Mouse (Mus musculus): ENCODE measurements around the gene Gm128. TPM values are rescaled to one million over a fixed set of nuclear protein-coding genes. Genes with fewer than 3 reads are reported as not detected.

Gm128 gene
- polyA plus RNA-seq, 1 experiment, result 0.98 TPM

- TF ChIP-seq CTCF (IDR thresholded peaks at IDR 0.05; ENCODE audit: insufficient read depth, low read length) (no peak), POLR2A (IDR thresholded peaks at IDR 0.05; ENCODE audit: borderline replicate concordance, extremely low read depth, low read depth, low read length) (no peak)
- Histone ChIP-seq H3K4me3 (replicated peaks; ENCODE audit: extremely low read depth, low read depth, low read length) (no peak within 1 kb of the TSS), H3K4me1 (ENCODE audit: control insufficient read depth, insufficient read depth, low read length) (no peaks in the 10 kb centered on the region)
- WGBS, result 42% methylated on average over 7 of the region's 7 CpGs
- no peak for DNase-seq
Observed at GRCm38 (mm10) chr3:95250783-95251424, 9.5 kb upstream of the Gm128 start, which contains the start of gene Bnipl. Gene Bnipl, minus strand, starts transcription at chr3:95251193.

GRCm38 (mm10) chr3:95250361-95250760 is 9.0 kb upstream of the Gm128 start:
- WGBS, result 67% methylated on average over 5 of the region's 5 CpGs
- TF ChIP-seq POLR2A (IDR thresholded peaks at IDR 0.05; ENCODE audit: borderline replicate concordance, extremely low read depth, low read depth, low read length) (no peak), CTCF (IDR thresholded peaks at IDR 0.05; ENCODE audit: insufficient read depth, low read length) (no peak)
- no peaks in the 10 kb centered on the region for H3K4me1 ChIP-seq (ENCODE audit: control insufficient read depth, insufficient read depth, low read length)
- DNase-seq, result no peak
- H3K4me3 ChIP-seq (replicated peaks; ENCODE audit: extremely low read depth, low read depth, low read length), result no peak overlapping the region

- WGBS, result 59% methylated on average over 1 of the region's 1 CpGs
- TF ChIP-seq CTCF (IDR thresholded peaks at IDR 0.05; ENCODE audit: insufficient read depth, low read length) (no peak), POLR2A (IDR thresholded peaks at IDR 0.05; ENCODE audit: borderline replicate concordance, extremely low read depth, low read depth, low read length) (no peak)
Observed at GRCm38 (mm10) chr3:95247660-95248336, 6.4 kb upstream of the Gm128 start.

GRCm38 (mm10) chr3:95246465-95247231 is 5.2 kb upstream of the Gm128 start:
- DNase-seq, result no peak
- 59% methylated on average over 5 of the region's 5 CpGs for WGBS
- no peak for TF ChIP-seq CTCF (IDR thresholded peaks at IDR 0.05; ENCODE audit: insufficient read depth, low read length)
- TF ChIP-seq POLR2A (IDR thresholded peaks at IDR 0.05; ENCODE audit: borderline replicate concordance, extremely low read depth, low read depth, low read length), result no peak

More at GRCm38 (mm10) chr3:95247660-95248336, 6.4 kb upstream of the Gm128 start:
- no peak for DNase-seq
- no peak overlapping the region for H3K4me3 ChIP-seq (replicated peaks; ENCODE audit: extremely low read depth, low read depth, low read length)
- H3K4me1 ChIP-seq (ENCODE audit: control insufficient read depth, insufficient read depth, low read length), result no peaks in the 10 kb centered on the region

DNA sequence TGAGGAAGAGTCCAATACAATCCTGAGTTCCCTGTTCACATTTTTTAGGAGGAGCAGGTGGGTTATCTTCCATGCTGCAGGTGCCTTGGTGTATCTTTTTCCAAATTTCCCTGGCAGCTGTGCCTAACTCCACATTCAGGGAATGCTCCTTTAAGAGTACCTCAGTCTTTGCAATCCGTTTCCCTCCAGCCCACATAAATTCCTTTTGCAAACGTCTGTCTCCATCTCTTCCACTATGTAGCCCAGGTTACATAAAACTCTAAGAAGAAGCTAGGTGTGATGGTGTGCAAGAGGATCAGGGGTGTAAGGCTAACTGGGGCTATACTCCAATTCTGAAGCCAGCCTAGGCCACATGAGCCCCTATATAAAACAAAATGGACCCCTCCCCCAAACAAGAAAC is 1.7 kb upstream of the Gm128 start:
- no peak for TF ChIP-seq POLR2A (IDR thresholded peaks at IDR 0.05; ENCODE audit: borderline replicate concordance, extremely low read depth, low read depth, low read length)
- no peak for TF ChIP-seq CTCF (IDR thresholded peaks at IDR 0.05; ENCODE audit: insufficient read depth, low read length)
- DNase-seq, result no peak
- H3K4me1 ChIP-seq (ENCODE audit: control insufficient read depth, insufficient read depth, low read length), result no peaks in the 10 kb centered on the region; the same call in 1 of the 2 replicates
- no peak overlapping the region for H3K4me3 ChIP-seq (replicated peaks; ENCODE audit: extremely low read depth, low read depth, low read length)
- 72% methylated on average over 2 of the region's 2 CpGs for WGBS

More at GRCm38 (mm10) chr3:95246465-95247231, 5.2 kb upstream of the Gm128 start:
- H3K4me3 ChIP-seq (replicated peaks; ENCODE audit: extremely low read depth, low read depth, low read length), result no peak overlapping the region
- H3K4me1 ChIP-seq (ENCODE audit: control insufficient read depth, insufficient read depth, low read length), result no peaks in the 10 kb centered on the region

DNA sequence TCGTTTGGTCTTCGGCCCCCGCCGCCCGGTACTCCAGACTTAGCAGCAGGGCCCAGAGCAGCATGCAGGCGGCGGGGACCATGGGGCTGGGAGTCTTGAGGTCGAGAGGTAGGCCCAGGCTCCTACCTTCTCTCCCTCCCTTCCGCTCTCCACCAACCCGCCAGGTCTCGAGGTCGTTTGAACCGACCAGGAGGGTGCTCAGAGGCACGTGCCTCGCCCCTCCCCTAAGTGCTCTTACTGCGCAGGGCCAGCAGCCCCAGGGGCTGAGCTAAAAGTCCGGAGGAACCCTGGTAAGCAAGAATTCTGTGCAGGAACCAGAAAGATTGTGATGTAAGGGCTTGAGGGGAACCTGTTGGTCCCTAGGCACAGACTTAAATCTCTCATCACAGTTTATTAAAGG is 498 bp downstream of the Gm128 start:
- no peaks in the 10 kb centered on the region; the same call in 1 of the 2 replicates for H3K4me1 ChIP-seq (ENCODE audit: control insufficient read depth, insufficient read depth, low read length)
- TF ChIP-seq CTCF (IDR thresholded peaks at IDR 0.05; ENCODE audit: insufficient read depth, low read length), result no peak
- no peak for TF ChIP-seq POLR2A (IDR thresholded peaks at IDR 0.05; ENCODE audit: borderline replicate concordance, extremely low read depth, low read depth, low read length)
- DNase-seq, result no peak
- no peak overlapping the region for H3K4me3 ChIP-seq (replicated peaks; ENCODE audit: extremely low read depth, low read depth, low read length)
- 41% methylated on average over 17 of the region's 17 CpGs for WGBS

GRCm38 (mm10) chr3:95239971-95240370 is 1.4 kb downstream of the Gm128 start:
- 84% methylated on average over 12 of the region's 12 CpGs for WGBS
- Histone ChIP-seq H3K4me3 (replicated peaks; ENCODE audit: extremely low read depth, low read depth, low read length) (no peak overlapping the region), H3K4me1 (ENCODE audit: control insufficient read depth, insufficient read depth, low read length) (no peaks in the 10 kb centered on the region; the same call in 1 of the 2 replicates)
- TF ChIP-seq CTCF (IDR thresholded peaks at IDR 0.05; ENCODE audit: insufficient read depth, low read length) (no peak), POLR2A (IDR thresholded peaks at IDR 0.05; ENCODE audit: borderline replicate concordance, extremely low read depth, low read depth, low read length) (no peak)
- no peak for DNase-seq

DNA sequence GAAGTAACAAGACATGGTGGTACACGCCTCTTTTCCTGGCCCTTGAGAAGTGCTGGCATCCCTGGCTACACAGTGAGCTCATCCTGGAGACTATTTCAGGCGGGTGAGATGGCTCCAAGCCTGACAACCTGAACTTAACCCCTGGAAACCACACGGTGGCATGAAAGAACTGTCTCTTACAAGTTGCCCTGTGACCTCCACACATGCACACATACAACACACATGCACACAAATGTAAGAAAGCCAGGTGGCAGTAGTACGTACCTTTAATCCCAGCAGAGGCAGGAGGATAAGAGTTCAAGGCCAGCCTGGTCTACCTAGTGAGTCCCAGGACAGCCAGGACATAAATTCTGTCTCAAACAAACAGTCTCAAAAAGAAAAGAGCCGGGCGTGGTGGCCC is 2.4 kb downstream of the Gm128 start:
- TF ChIP-seq CTCF (IDR thresholded peaks at IDR 0.05; ENCODE audit: insufficient read depth, low read length) (no peak), POLR2A (IDR thresholded peaks at IDR 0.05; ENCODE audit: borderline replicate concordance, extremely low read depth, low read depth, low read length) (no peak)
- H3K4me1 ChIP-seq (ENCODE audit: control insufficient read depth, insufficient read depth, low read length), result no peaks in the 10 kb centered on the region; the same call in 1 of the 2 replicates

GRCm38 (mm10) chr3:95237541-95238099 is 3.8 kb downstream of the Gm128 start:
- TF ChIP-seq POLR2A (IDR thresholded peaks at IDR 0.05; ENCODE audit: borderline replicate concordance, extremely low read depth, low read depth, low read length) (no peak), CTCF (IDR thresholded peaks at IDR 0.05; ENCODE audit: insufficient read depth, low read length) (no peak)
- H3K4me1 ChIP-seq (ENCODE audit: control insufficient read depth, insufficient read depth, low read length), result peaks cover under 1% of the 10 kb centered on the region; the same call in 1 of the 2 replicates
- no peak overlapping the region for H3K4me3 ChIP-seq (replicated peaks; ENCODE audit: extremely low read depth, low read depth, low read length)
- no peak for DNase-seq
- 52% methylated on average over 8 of the region's 8 CpGs for WGBS

More for the DNA sequence above, 2.4 kb downstream of the Gm128 start:
- no peak overlapping the region for H3K4me3 ChIP-seq (replicated peaks; ENCODE audit: extremely low read depth, low read depth, low read length)
- no peak for DNase-seq
- 66% methylated on average over 6 of the region's 6 CpGs for WGBS

Data from lung, adult 2 months (tissue).